Mouse (Mus musculus): ENCODE data around the gene Cdkn2d. TPM values are rescaled to one million over a fixed set of nuclear protein-coding genes. Genes with fewer than 3 reads are reported as not detected.

Gene Cdkn2d
- polyA plus RNA-seq (2015; fragmentation: Nextera tagmentation; extraction: Ambion mirVana): 95.5 and 114 TPM in 2 replicates

DNA sequence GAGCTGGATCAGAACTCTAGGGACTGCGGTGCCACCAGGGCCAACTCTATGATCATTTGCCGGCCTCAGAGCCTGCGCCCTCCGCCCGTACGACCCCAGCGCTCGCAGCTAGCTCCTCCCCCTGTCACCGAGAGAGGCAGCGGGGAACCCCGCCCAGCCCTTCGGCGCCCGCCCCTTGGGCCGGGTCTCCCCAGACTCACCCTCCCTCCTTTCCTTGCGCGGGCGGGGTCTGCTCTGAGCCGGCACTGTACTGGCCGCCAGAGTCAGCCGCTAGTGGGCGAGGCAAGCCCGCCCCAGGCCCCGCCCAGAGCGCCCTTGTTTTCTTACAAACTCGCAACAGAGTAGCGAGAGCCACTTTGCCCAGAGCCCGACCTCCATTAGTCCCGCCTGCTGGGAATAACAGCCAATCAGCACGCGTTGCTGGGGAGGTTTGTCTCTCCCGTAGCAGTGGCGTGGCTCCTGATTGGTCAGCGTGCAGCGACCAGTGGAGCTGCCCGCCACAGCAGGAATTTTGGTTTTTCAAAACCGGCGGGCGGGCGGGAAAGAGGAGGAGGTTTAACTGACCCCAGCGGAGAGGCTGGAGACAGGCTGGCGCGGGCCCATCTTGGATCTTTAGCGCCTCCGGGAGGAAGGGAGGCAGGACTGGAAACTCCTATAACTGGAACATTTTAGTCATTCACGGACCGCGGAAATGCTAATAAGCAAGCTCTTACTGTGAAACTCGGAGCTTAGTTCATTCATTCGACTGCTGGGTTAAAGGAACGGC lies at the start of gene Cdkn2d:
Gene Cdkn2d, minus strand, starts transcription at position 386 of the 766 bp plus-strand sequence.
- Histone ChIP-seq H3K36me3 (no peaks in the 10 kb centered on the region), H3K4me3 (peak within 1 kb of the TSS; percentile 81), H3K4me1 (replicated peaks) (peaks cover 40% of the 10 kb centered on the region), H3K9ac (peak within 1 kb of the TSS; percentile 87), H3K9me3 (no peaks in the 10 kb centered on the region), H3K27me3 (no peaks in the 10 kb centered on the region), H3K4me2 (peak within 1 kb of the TSS; percentile 86), H3K27ac (replicated peaks) (peak within 1 kb of the TSS; percentile 91)
- peak; percentile 95 for ATAC-seq (ENCODE audit: low read depth)
- WGBS: under 1% methylated on average over 51 of the region's 51 CpGs

GRCm38 (mm10) chr9:21340411-21340810 lies 49.2 kb upstream of the Cdkn2d start:
- Histone ChIP-seq H3K27me3 (no peaks in the 10 kb centered on the region), H3K4me1 (replicated peaks) (peaks cover 6% of the 10 kb centered on the region), H3K4me3 (no peak overlapping the region), H3K9me3 (no peaks in the 10 kb centered on the region), H3K9ac (no peak overlapping the region), H3K36me3 (peaks cover 53% of the 10 kb centered on the region), H3K4me2 (no peak overlapping the region), H3K27ac (replicated peaks) (no peak overlapping the region)
- no peak for ATAC-seq (ENCODE audit: low read depth)
- WGBS: 91% methylated on average over 4 of the region's 4 CpGs

DNA sequence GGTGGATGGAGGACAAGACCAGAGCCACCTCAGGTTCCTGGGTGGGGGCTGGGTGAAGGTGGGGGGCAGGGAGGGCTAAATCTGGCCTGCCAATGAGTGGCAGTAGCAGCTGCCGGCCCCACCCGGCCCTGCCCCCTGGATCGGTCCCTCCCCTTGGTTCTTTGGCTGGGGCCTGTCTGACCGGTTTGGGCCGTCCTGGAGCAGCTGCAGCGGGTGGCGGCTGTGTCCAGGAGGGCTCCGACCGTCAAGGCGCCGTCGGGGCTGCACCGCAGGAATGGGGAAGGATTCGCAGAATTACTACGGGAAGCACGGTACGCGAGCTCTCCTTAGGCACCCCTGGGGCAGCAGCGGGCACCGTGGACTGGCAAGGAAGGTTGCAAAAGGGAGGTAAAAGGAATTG lies 46.4 kb upstream of the Cdkn2d start:
- WGBS: 16% methylated on average over 20 of the region's 20 CpGs
- Histone ChIP-seq H3K4me2 (no peak overlapping the region), H3K4me3 (no peak overlapping the region), H3K9ac (0 out of 2 replicates have a peak overlapping the region, but pooled peaks have one; percentile 22), H3K27ac (replicated peaks) (no peak overlapping the region), H3K9me3 (no peaks in the 10 kb centered on the region), H3K36me3 (peaks cover 28% of the 10 kb centered on the region), H3K27me3 (no peaks in the 10 kb centered on the region), H3K4me1 (replicated peaks) (peaks cover 10% of the 10 kb centered on the region)
- no peak for ATAC-seq (ENCODE audit: low read depth)

DNA sequence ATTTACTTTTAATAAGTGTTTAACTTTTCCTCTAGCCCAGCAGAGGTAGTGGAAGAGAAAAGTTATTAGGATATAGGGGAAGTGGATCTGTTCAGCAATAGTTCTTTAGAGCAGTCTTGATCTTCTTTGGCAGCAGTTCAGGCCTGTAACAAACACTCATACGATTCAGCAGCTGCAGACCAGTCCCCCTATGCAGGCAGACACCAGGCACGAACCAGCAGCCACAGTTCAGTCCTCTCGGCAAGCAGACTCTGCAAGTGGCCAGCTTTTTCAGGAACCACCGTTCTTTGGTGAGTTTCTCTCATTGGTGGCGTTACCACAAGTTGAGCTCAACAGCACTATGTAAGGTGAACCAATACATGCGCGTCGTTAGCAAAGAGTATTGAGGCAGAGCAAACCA lies 45.3 kb upstream of the Cdkn2d start:
- Histone ChIP-seq H3K27me3 (no peaks in the 10 kb centered on the region), H3K4me3 (no peak overlapping the region), H3K4me1 (replicated peaks) (peaks cover 22% of the 10 kb centered on the region), H3K9me3 (no peaks in the 10 kb centered on the region), H3K36me3 (peaks cover 16% of the 10 kb centered on the region), H3K4me2 (no peak overlapping the region), H3K9ac (no peak overlapping the region), H3K27ac (replicated peaks) (no peak overlapping the region)
- 86% methylated on average over 8 of the region's 8 CpGs for WGBS
- ATAC-seq (ENCODE audit: low read depth): no peak

GRCm38 (mm10) chr9:21335391-21335790 lies 44.2 kb upstream of the Cdkn2d start:
- no peaks in the 10 kb centered on the region for H3K27me3 ChIP-seq
- H3K4me2 ChIP-seq: no peak overlapping the region
- H3K27ac ChIP-seq (replicated peaks): no peak overlapping the region
- 84% methylated on average over 4 of the region's 4 CpGs for WGBS
- no peak for ATAC-seq (ENCODE audit: low read depth)
- H3K36me3 ChIP-seq: peaks cover 12% of the 10 kb centered on the region
- H3K9me3 ChIP-seq: no peaks in the 10 kb centered on the region
- no peak overlapping the region for H3K4me3 ChIP-seq
- H3K9ac ChIP-seq: no peak overlapping the region
- peaks cover 23% of the 10 kb centered on the region for H3K4me1 ChIP-seq (replicated peaks)

DNA sequence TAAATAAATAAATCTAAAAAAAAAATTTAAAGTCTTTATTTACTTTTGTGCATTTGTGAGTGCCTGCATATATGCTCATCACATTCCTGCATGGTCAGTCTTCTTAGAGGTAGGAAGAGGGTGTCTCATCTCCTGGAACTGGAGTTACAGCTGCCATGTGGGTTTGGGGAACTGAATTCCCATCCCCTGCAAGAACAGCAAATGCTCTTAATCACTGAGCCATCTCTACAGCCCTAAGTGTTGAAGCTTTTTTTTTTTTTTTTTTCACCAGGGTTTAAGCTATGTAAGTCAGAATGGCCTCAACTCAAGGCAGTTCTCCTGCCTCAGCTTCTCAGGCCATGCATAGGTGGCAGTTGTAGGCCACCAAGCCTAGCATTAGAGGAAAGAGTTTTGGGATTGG lies 43.5 kb upstream of the Cdkn2d start:
- H3K4me1 ChIP-seq (replicated peaks): peaks cover 23% of the 10 kb centered on the region
- no peak overlapping the region for H3K4me3 ChIP-seq
- no peak overlapping the region for H3K27ac ChIP-seq (replicated peaks)
- no peak for ATAC-seq (ENCODE audit: low read depth)
- no peak overlapping the region for H3K9ac ChIP-seq
- 0 out of 2 replicates have a peak, but pooled peaks cover 6% of the 10 kb centered on the region for H3K36me3 ChIP-seq
- no peak overlapping the region for H3K4me2 ChIP-seq
- H3K27me3 ChIP-seq: no peaks in the 10 kb centered on the region
- no peaks in the 10 kb centered on the region for H3K9me3 ChIP-seq

GRCm38 (mm10) chr9:21333523-21333922 lies 42.3 kb upstream of the Cdkn2d start:
- Histone ChIP-seq H3K36me3 (no peaks in the 10 kb centered on the region), H3K9ac (no peak overlapping the region), H3K4me2 (no peak overlapping the region), H3K27ac (replicated peaks) (no peak overlapping the region), H3K27me3 (no peaks in the 10 kb centered on the region), H3K4me1 (replicated peaks) (peaks cover 23% of the 10 kb centered on the region), H3K4me3 (no peak overlapping the region), H3K9me3 (no peaks in the 10 kb centered on the region)
- 92% methylated on average over 1 of the region's 1 CpGs for WGBS
- ATAC-seq (ENCODE audit: low read depth): no peak

DNA sequence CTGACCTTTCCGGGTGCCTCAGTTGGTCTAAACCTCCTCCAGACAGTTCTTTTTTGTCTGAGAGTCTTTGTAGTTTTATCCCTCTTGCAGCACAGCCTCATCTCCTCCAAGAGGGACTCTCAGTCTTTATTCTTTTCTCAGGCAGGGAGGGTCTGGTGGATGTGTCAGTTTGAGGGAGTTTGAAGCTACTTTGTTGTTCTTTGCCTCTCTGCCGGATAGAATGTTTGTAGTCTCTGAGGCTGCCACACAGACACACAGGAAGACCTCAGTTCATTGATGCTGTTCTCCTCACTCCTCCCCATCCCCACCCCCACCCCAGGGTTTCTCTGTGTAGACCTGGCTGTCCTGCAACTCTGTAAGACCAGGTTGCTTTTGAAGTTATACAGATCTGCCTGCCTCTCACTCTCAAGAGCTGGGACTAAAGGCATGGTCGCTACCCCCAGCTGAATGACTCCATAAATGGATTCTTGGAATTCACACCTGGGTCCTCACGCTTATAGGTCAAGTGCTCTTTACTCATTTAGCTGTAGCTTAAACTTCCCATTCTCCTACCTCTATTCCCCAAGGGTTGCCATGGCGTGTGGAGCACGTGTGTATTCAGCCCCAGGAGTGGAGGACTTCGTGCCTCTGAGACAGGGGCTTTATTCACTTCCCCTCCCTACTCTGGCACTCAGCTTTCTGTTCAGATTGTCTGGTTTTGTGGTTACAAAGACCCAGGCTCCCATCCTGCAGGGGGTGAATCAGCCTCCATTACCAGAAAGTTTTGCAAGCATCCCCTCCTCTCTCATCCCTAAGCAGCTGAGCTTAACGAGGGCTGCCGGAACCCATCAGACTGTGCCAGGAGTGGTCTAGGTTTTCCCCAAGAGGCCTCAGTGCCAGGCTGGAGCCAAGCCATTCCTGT lies 41.2 kb upstream of the Cdkn2d start:
- WGBS: 28% methylated on average over 9 of the region's 9 CpGs
- no peak overlapping the region for H3K4me3 ChIP-seq
- no peak overlapping the region for H3K4me2 ChIP-seq
- no peaks in the 10 kb centered on the region for H3K9me3 ChIP-seq
- H3K36me3 ChIP-seq: no peaks in the 10 kb centered on the region
- no peak for ATAC-seq (ENCODE audit: low read depth)
- H3K27ac ChIP-seq (replicated peaks): no peak overlapping the region
- H3K27me3 ChIP-seq: no peaks in the 10 kb centered on the region
- peaks cover 17% of the 10 kb centered on the region for H3K4me1 ChIP-seq (replicated peaks)
- 0 out of 2 replicates have a peak overlapping the region, but pooled peaks have one; percentile 1 for H3K9ac ChIP-seq

DNA sequence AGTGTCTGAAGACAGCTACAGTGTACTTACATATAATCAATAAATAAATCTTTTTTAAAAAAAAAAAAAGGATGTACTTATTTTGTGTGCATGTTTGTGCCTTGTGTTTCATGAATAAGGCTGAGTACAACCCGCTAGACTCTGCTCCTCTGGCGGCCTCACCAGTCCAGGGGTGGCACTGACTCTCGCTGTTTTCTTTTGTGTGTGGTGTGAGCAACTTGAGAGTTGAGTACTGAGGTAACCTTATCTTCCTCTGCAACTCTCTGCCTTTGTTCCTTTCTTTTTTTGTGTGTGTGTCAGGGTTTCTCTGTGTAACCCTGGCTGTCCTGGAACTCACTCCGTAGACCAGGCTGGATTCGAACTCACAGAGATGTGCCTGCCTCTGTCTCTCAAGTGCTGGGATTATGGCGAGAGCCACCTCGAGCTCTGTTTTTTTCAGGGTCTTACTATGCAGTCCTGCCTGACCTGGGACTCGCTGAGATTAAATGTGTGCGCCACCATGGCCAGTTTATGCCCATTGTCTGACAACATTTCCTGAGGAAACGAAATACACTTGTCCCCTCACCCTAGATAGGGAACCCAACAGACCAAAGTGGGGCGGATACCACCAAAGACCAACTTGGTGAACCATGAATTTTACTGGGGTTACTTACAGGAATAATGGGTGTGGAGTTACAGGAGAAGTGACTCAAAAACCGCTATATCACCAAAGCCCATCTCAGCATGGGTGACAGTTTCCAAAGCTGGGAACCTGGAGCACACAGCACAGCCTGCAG lies 40.3 kb upstream of the Cdkn2d start:
- Histone ChIP-seq H3K4me3 (no peak overlapping the region), H3K36me3 (no peaks in the 10 kb centered on the region), H3K27me3 (no peaks in the 10 kb centered on the region), H3K9ac (no peak overlapping the region), H3K4me2 (no peak overlapping the region), H3K9me3 (no peaks in the 10 kb centered on the region), H3K27ac (replicated peaks) (no peak overlapping the region), H3K4me1 (replicated peaks) (peaks cover 17% of the 10 kb centered on the region)
- ATAC-seq (ENCODE audit: low read depth): no peak
- 86% methylated on average over 12 of the region's 12 CpGs for WGBS

- H3K27me3 ChIP-seq: no peaks in the 10 kb centered on the region
- peaks cover 17% of the 10 kb centered on the region for H3K4me1 ChIP-seq (replicated peaks)
- no peaks in the 10 kb centered on the region; the same call in 1 of the 2 replicates for H3K36me3 ChIP-seq
- no peak overlapping the region; the same call in 1 of the 2 replicates for H3K27ac ChIP-seq (replicated peaks)
- no peak overlapping the region for H3K4me3 ChIP-seq
- WGBS: 92% methylated on average over 10 of the region's 10 CpGs
- no peak overlapping the region for H3K4me2 ChIP-seq
- no peak overlapping the region for H3K9ac ChIP-seq
- H3K9me3 ChIP-seq: no peaks in the 10 kb centered on the region
- no peak for ATAC-seq (ENCODE audit: low read depth)
These were observed 38.6 kb upstream of the Cdkn2d start for GRCm38 (mm10) chr9:21329699-21330289.

GRCm38 (mm10) chr9:21329041-21329440 lies 37.8 kb upstream of the Cdkn2d start:
- no peak for ATAC-seq (ENCODE audit: low read depth)
- Histone ChIP-seq H3K36me3 (no peaks in the 10 kb centered on the region; the same call in 1 of the 2 replicates), H3K4me2 (no peak overlapping the region), H3K4me1 (replicated peaks) (peaks cover 17% of the 10 kb centered on the region), H3K9me3 (no peaks in the 10 kb centered on the region), H3K27ac (replicated peaks) (no peak overlapping the region), H3K4me3 (no peak overlapping the region), H3K27me3 (no peaks in the 10 kb centered on the region), H3K9ac (no peak overlapping the region)
- 74% methylated on average over 3 of the region's 5 CpGs for WGBS

Data from neural tube, embryonic 13.5 days (tissue).